Mouse (Mus musculus): ENCODE data around the gene Tatdn2. TPM values are rescaled to one million over a fixed set of nuclear protein-coding genes. Genes with fewer than 3 reads are reported as not detected.
A peak's percentile ranks its signal among the peaks of the same experiment; 100 is the strongest.
"Not testable (repeated sequence)": the region's sequence is repeated elsewhere in the genome, so short reads cannot be mapped to it uniquely, and the experiment has no call there.

Gene Tatdn2
- polyA plus RNA-seq, 1 experiment from 2014 or later, result 0.95 TPM

GRCm38 (mm10) chr6:113697222-113698205 is 664 bp downstream of the Tatdn2 start:
- Histone ChIP-seq H3K4me1 (replicated peaks; ENCODE audit: insufficient read depth, low read length) (peaks cover 16% of the 10 kb centered on the region), H3K9me3 (replicated peaks; ENCODE audit: low read length) (no peaks in the 10 kb centered on the region), H3K36me3 (ENCODE audit: insufficient read depth, low read length) (peaks cover 10% of the 10 kb centered on the region; the same call in 1 of the 2 replicates), H3K27ac (peak overlapping the region; percentile 93), H3K4me2 (ENCODE audit: low read length) (peak overlapping the region; percentile 98), H3K4me3 (replicated peaks; ENCODE audit: low read depth, low read length) (peak overlapping the region; percentile 88), H3K9ac (ENCODE audit: low read depth, low read length) (peak overlapping the region; percentile 86), H3K27me3 (ENCODE audit: insufficient read depth, low read length) (no peaks in the 10 kb centered on the region)
- no peak for TF ChIP-seq CTCF (IDR thresholded peaks at IDR 0.05; ENCODE audit: low read depth)
- whole genome bisulfite sequencing, result under 1% methylated on average over 80 of the region's 113 CpGs
- DNase-seq (ENCODE audit: low spot score), result peak; percentile 36
- ATAC-seq (replicated peaks; ENCODE audit: low FRiP score, low read depth), result peak; percentile 55

GRCm38 (mm10) chr6:113712718-113713117 is 15.9 kb downstream of the Tatdn2 start:
- Histone ChIP-seq H3K27ac (no peak overlapping the region), H3K9ac (ENCODE audit: low read depth, low read length) (no peak overlapping the region), H3K4me3 (replicated peaks; ENCODE audit: low read depth, low read length) (no peak overlapping the region), H3K27me3 (ENCODE audit: insufficient read depth, low read length) (no peaks in the 10 kb centered on the region), H3K36me3 (ENCODE audit: insufficient read depth, low read length) (peaks cover 69% of the 10 kb centered on the region), H3K4me2 (ENCODE audit: low read length) (no peak overlapping the region), H3K4me1 (replicated peaks; ENCODE audit: insufficient read depth, low read length) (no peaks in the 10 kb centered on the region), H3K9me3 (replicated peaks; ENCODE audit: low read length) (no peaks in the 10 kb centered on the region)
- ATAC-seq (replicated peaks; ENCODE audit: low FRiP score, low read depth) (no peak), DNase-seq (ENCODE audit: low spot score) (no peak)
- 93% methylated on average over 3 of the region's 3 CpGs for WGBS
- TF ChIP-seq CTCF (IDR thresholded peaks at IDR 0.05; ENCODE audit: low read depth), result no peak

DNA sequence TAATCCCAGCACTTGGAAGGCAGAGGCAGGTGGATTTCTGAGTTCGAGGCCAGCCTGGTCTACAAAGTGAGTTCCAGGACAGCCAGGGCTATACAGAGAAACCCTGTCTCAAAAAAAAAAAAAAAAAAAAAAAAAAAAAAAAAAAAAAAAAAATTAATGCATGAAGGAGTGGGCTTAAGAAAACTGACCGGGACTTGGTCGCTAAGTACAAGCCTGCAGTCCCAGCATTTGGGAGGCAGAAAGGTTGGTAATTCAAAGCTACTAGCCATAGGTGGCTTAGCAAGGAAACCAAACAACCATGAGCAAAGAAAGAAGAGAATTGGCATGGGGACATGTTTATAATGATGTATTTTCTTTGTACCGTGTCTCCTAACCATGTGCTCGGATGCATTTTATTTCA is 16.5 kb downstream of the Tatdn2 start:
- H3K27me3 ChIP-seq (ENCODE audit: insufficient read depth, low read length); H3K9me3 ChIP-seq (replicated peaks; ENCODE audit: low read length): not testable (repeated sequence)

GRCm38 (mm10) chr6:113714276-113714675 is 17.4 kb downstream of the Tatdn2 start:
- no peak for DNase-seq (ENCODE audit: low spot score)

More for the DNA sequence above, 16.5 kb downstream of the Tatdn2 start:
- H3K4me1 ChIP-seq (replicated peaks; ENCODE audit: insufficient read depth, low read length); DNase-seq (ENCODE audit: low spot score); H3K4me2 ChIP-seq (ENCODE audit: low read length); H3K4me3 ChIP-seq (replicated peaks; ENCODE audit: low read depth, low read length); H3K9ac ChIP-seq (ENCODE audit: low read depth, low read length); ATAC-seq (replicated peaks; ENCODE audit: low FRiP score, low read depth); H3K27ac ChIP-seq: not testable (repeated sequence)
- 89% methylated on average over 5 of the region's 5 CpGs for WGBS
- H3K36me3 ChIP-seq (ENCODE audit: insufficient read depth, low read length), result peaks cover 63% of the 10 kb centered on the region

GRCm38 (mm10) chr6:113714797-113715196 is 17.9 kb downstream of the Tatdn2 start:
- H3K9ac ChIP-seq (ENCODE audit: low read depth, low read length), result no peak overlapping the region
- no peak for TF ChIP-seq CTCF (IDR thresholded peaks at IDR 0.05; ENCODE audit: low read depth)
- WGBS, result 47% methylated on average over 1 of the region's 1 CpGs

More at GRCm38 (mm10) chr6:113714276-113714675, 17.4 kb downstream of the Tatdn2 start:
- ATAC-seq (replicated peaks; ENCODE audit: low FRiP score, low read depth), result no peak
- Histone ChIP-seq H3K36me3 (ENCODE audit: insufficient read depth, low read length) (peaks cover 59% of the 10 kb centered on the region), H3K27ac (no peak overlapping the region), H3K9ac (ENCODE audit: low read depth, low read length) (no peak overlapping the region), H3K4me1 (replicated peaks; ENCODE audit: insufficient read depth, low read length) (no peaks in the 10 kb centered on the region), H3K27me3 (ENCODE audit: insufficient read depth, low read length) (no peaks in the 10 kb centered on the region), H3K4me3 (replicated peaks; ENCODE audit: low read depth, low read length) (no peak overlapping the region), H3K4me2 (ENCODE audit: low read length) (no peak overlapping the region), H3K9me3 (replicated peaks; ENCODE audit: low read length) (no peaks in the 10 kb centered on the region)
- TF ChIP-seq CTCF (IDR thresholded peaks at IDR 0.05; ENCODE audit: low read depth), result no peak
- WGBS, result 98% methylated on average over 2 of the region's 2 CpGs

DNA sequence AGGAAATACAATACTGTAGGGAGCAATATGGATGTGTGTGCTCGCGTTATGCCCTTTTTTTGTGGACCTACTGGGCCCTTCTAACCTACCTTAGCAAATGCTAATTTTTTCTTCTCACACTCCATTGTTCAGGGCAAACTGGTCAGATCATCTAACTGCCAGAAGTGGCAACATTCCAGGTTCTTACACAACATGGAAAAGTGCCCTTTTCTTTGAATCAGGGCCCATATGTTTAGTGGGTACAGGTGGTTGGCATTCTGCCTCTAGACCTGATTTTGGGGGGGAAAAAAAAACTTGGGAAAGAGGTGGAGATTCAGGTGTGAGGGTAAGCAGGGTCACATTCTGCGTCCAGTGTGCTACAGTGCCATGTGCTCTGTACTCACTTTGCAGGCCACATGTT is 20.7 kb downstream of the Tatdn2 start:
- peaks cover 30% of the 10 kb centered on the region; the same call in 1 of the 2 replicates for H3K36me3 ChIP-seq (ENCODE audit: insufficient read depth, low read length)
- DNase-seq (ENCODE audit: low spot score) (no peak), ATAC-seq (replicated peaks; ENCODE audit: low FRiP score, low read depth) (no peak)
- no peaks in the 10 kb centered on the region for H3K27me3 ChIP-seq (ENCODE audit: insufficient read depth, low read length)
- WGBS, result 90% methylated on average over 3 of the region's 3 CpGs
- H3K4me1 ChIP-seq (replicated peaks; ENCODE audit: insufficient read depth, low read length), result no peaks in the 10 kb centered on the region
- H3K9ac ChIP-seq (ENCODE audit: low read depth, low read length), result no peak overlapping the region
- no peak overlapping the region for H3K4me3 ChIP-seq (replicated peaks; ENCODE audit: low read depth, low read length)
- no peaks in the 10 kb centered on the region for H3K9me3 ChIP-seq (replicated peaks; ENCODE audit: low read length)
- H3K4me2 ChIP-seq (ENCODE audit: low read length), result no peak overlapping the region
- no peak overlapping the region for H3K27ac ChIP-seq
- no peak for TF ChIP-seq CTCF (IDR thresholded peaks at IDR 0.05; ENCODE audit: low read depth)

More at GRCm38 (mm10) chr6:113714797-113715196, 17.9 kb downstream of the Tatdn2 start:
- ATAC-seq (replicated peaks; ENCODE audit: low FRiP score, low read depth) (no peak), DNase-seq (ENCODE audit: low spot score) (no peak)
- Histone ChIP-seq H3K36me3 (ENCODE audit: insufficient read depth, low read length) (peaks cover 56% of the 10 kb centered on the region), H3K4me3 (replicated peaks; ENCODE audit: low read depth, low read length) (no peak overlapping the region), H3K27ac (no peak overlapping the region), H3K4me1 (replicated peaks; ENCODE audit: insufficient read depth, low read length) (no peaks in the 10 kb centered on the region), H3K4me2 (ENCODE audit: low read length) (no peak overlapping the region), H3K9me3 (replicated peaks; ENCODE audit: low read length) (no peaks in the 10 kb centered on the region), H3K27me3 (ENCODE audit: insufficient read depth, low read length) (no peaks in the 10 kb centered on the region)

All from kidney, postnatal 0 days (tissue).